In genomic region chr6:38550250-38551061, GRCm38 (mm10) we compare ENCODE assay signal across 8 mouse cellular contexts. TPM values are rescaled to one million over a fixed set of nuclear protein-coding genes. Genes with fewer than 3 reads are reported as not detected.
DNase-seq lines count a peak whose midpoint lies in the region; ATAC-seq lines count a peak whose summit lies in the region.

No protein-coding gene starts in this region.

- peak overlapping the region; percentile 99 for H3K27ac ChIP-seq in heart, embryonic 15.5 days

- peak; percentile 68 for DNase-seq in left cerebral cortex, postnatal 4 days
- DNase-seq in left cerebral cortex, postnatal 25 days (ENCODE audit: low spot score in 2 of 2): no peak
- peak; percentile 91 for DNase-seq in adipocyte (ENCODE audit: low spot score)
- DNase-seq in layer of hippocampus, adult 9-11 months: peak; percentile 76
- DNase-seq in telencephalon, adult 2 months (ENCODE audit: low read depth, low spot score): peak; percentile 50

- H3K4me3 ChIP-seq in heart, embryonic 15.5 days: peak overlapping the region; percentile 80

- peak overlapping the region; percentile 62 for H3K4me2 ChIP-seq in heart, embryonic 15.5 days

- 5% methylated on average over 28 of the region's 28 CpGs for WGBS in heart, embryonic 15.5 days

- H3K4me1 ChIP-seq in heart, embryonic 15.5 days (replicated peaks): peaks cover 27% of the 10 kb centered on the region

- ATAC-seq in erythroblast, adult 5-6 weeks (replicated peaks; ENCODE audit: low FRiP score, poor library complexity, severe bottlenecking): peak; percentile 77
- ATAC-seq in heart, embryonic 15.5 days (replicated peaks; ENCODE audit: insufficient number of reproducible peaks, insufficient read depth, low FRiP score, low read depth): peak; percentile 44
- ATAC-seq in megakaryocyte progenitor cell, adult 5-6 weeks (replicated peaks; ENCODE audit: poor library complexity): peak; percentile 58

- H3K36me3 ChIP-seq in heart, embryonic 15.5 days: 0 out of 2 replicates have a peak, but pooled peaks cover under 1% of the 10 kb centered on the region

- intact Hi-C loops in left cerebral cortex, postnatal 4 days (cut with DNase I): loop anchor here (2.0 kb wide), 1 partner anchor 16 kb away; no protein-coding TSS in a partner anchor
- intact Hi-C loops in left cerebral cortex, postnatal 25 days (cut with DNase I): no loop called here

- H3K27me3 ChIP-seq in heart, embryonic 15.5 days: no peaks in the 10 kb centered on the region

- no peaks in the 10 kb centered on the region for H3K9me3 ChIP-seq in heart, embryonic 15.5 days (replicated peaks)

- peak overlapping the region; percentile 80 for H3K9ac ChIP-seq in heart, embryonic 15.5 days

RNA-seq across cellular contexts. Expression of gene Luc7l2, which starts 0.7 kb away (rescaled TPM):
- 100 to 1,000 TPM; 182 TPM for total RNA-seq in left cerebral cortex, postnatal 4 days (2021)
- 100 to 1,000 TPM; 154 to 171 TPM for total RNA-seq in left cerebral cortex, postnatal 25 days (2021)
- 117 and 127 TPM in 2 replicates for total RNA-seq in erythroblast, adult 5-6 weeks (2015; ENCODE audit: low replicate concordance)
- 166 and 210 TPM in 2 replicates for total RNA-seq in erythroblast, adult 5-6 weeks (2017; ENCODE audit: low replicate concordance)
- polyA plus RNA-seq in heart, embryonic 15.5 days (2015; fragmentation: Nextera tagmentation; extraction: Ambion mirVana): 26.7 and 29.9 TPM in 2 replicates
- 183 and 193 TPM in 2 replicates for total RNA-seq in megakaryocyte progenitor cell, adult 5-6 weeks (2015)
- total RNA-seq in megakaryocyte progenitor cell, adult 5-6 weeks (2017): 181 and 264 TPM in 2 replicates

RNA-seq across cellular contexts. Expression of gene Fmc1, which starts 17.2 kb away (rescaled TPM):
- total RNA-seq in left cerebral cortex, postnatal 4 days (2021): 10 to 100 TPM; 49.6 to 52.0 TPM
- 10 to 100 TPM; 52.8 to 55.1 TPM for total RNA-seq in left cerebral cortex, postnatal 25 days (2021)
- total RNA-seq in erythroblast, adult 5-6 weeks (2015; ENCODE audit: low replicate concordance): 2.7 and 12.7 TPM in 2 replicates
- 4.2 and 10.4 TPM in 2 replicates for total RNA-seq in erythroblast, adult 5-6 weeks (2017; ENCODE audit: low replicate concordance)
- polyA plus RNA-seq in heart, embryonic 15.5 days (2015; fragmentation: Nextera tagmentation; extraction: Ambion mirVana): 217 and 292 TPM in 2 replicates
- total RNA-seq in megakaryocyte progenitor cell, adult 5-6 weeks (2015): 99.9 and 108 TPM in 2 replicates
- total RNA-seq in megakaryocyte progenitor cell, adult 5-6 weeks (2017): 58.3 and 60.3 TPM in 2 replicates

Comparison
In these comparisons a context has a peak if more than half of its experiments do, and no peak if none do; other contexts are left out.
1. DNase-seq: peak in left cerebral cortex, postnatal 4 days (single experiment), adipocyte (single experiment), layer of hippocampus, adult 9-11 months (single experiment) and telencephalon, adult 2 months (single experiment); none in left cerebral cortex, postnatal 25 days (0 of 2).
2. Peak in every context shown above with its lines, with median percentiles within 50 percentile points of each other: ATAC-seq.